Mouse (Mus musculus) cerebral cortex, adult 2 months (tissue): ENCODE results near the gene Fkbp10.

Experiments used
- WGBS: fragments of 180-500 bp; shearing (Covaris S2); methylation state at CpG from one replicate; pipeline ENCODE4 v1.1.7; 2018; 5-methylcytosine and 5-hydroxymethylcytosine counted together

Fkbp10 gene

DNA sequence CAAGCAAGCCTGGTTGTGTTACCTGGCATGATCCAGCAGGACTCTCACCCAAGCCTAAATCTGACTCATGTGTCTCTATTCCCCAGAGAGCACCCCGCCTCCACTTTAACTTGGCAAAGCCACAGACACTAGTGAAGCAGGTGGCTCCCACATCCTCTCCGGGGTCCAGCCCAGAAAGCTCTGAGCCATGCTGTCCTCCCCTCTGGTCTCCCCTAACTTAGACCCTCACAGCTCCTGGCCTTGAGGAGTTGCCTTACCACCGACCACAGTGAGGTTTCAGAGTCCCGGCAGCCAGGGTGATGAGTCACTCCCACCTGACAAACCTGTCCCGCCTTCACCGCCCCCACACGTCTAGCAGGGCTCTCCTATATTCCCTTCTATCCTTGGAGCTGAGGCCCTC lies 21.8 kb upstream of the Fkbp10 start:
- 45% methylated on average over 7 of the region's 7 CpGs for WGBS

DNA sequence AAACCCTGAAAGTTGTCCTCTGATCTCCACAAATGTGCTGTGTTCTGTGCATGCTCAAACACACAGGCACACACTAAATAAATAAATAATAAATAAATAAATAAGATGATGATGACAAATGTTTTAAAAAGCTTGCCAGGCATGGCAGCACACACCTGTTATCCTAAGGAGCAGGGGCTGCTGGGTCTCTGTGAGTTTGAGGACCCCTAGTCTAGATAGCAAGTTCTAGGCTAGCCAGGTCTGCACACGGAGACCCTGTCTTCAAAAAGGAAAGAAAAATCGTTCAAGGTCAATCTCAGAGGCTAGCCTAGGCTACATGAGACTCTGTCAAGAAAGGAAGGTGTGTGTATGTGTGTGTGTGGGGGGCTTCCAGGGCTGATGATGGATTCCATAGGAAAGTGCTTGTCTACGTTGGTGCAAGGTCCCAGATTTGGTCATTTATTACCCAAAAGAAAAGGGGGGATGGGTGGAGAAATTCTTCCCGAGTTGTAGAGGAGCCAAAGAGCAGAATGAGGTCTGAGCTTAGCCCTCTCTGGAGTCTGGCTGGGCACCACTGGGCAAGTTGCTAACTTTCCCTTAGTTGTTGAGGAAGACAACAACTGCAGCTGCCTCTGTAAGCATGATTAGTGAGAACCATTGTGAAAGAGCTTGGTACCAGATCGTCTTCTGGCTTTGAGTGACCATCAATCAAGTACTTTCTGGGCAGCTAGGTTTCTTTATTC lies 21.0 kb upstream of the Fkbp10 start:
- WGBS = 69% methylated on average over 5 of the region's 5 CpGs

DNA sequence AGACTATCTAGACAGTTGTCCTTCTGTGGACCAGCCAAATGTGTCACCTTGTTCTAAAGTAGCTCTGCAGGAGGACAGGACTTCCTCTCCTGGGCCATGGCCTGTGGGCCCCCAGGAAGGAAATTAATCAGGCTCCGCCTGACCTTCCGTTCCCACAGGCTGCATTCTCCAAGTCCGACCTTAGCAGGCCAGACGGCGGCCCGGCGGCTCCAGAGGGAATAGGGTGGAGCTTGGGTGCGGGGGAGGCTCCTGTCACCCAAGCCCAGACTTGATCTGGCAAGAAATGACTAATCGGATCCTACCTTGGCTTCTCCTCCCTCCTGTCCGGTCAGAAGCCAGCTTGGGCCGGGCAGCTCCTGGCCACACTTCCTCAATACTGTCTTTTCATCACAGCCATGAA lies 20.3 kb upstream of the Fkbp10 start:
- WGBS = 45% methylated on average over 11 of the region's 11 CpGs

DNA sequence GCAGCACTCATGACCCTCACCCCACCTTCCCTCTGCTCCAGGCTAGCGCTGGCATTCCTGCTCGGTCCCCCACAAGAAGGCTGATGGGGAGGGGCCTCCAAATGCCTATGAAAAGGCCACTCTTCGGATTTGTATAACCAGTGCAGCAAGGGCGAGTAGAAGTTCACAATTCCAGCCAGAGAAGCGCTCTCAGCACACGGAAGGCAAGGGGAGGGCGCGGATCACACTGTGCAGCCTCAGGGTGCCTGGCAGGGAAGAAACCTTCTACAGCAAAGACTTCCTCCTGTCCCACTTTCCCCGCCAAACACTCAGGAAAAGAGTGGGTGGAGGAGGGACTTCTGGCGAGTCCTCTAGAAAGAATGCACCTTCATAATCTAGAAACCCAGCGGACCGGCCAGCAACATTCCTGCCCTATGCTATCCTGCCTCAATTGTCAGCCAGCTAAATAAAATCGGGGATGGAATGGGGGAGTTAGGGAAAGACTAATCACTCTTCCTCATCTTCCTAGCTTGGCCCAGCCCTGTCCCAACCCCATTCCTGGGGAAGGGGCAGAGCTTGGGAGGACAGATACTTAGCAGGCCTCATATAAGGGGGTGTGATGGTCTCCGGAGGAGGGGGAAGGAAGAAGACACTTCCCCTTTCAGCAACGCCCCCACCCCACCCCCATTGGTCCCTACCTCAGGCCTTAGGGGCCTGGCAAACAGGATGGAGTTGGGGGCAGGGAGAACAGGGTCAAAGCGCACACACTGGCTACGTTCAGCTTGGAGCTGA lies 19.5 kb upstream of the Fkbp10 start:
- WGBS = 27% methylated on average over 17 of the region's 17 CpGs

DNA sequence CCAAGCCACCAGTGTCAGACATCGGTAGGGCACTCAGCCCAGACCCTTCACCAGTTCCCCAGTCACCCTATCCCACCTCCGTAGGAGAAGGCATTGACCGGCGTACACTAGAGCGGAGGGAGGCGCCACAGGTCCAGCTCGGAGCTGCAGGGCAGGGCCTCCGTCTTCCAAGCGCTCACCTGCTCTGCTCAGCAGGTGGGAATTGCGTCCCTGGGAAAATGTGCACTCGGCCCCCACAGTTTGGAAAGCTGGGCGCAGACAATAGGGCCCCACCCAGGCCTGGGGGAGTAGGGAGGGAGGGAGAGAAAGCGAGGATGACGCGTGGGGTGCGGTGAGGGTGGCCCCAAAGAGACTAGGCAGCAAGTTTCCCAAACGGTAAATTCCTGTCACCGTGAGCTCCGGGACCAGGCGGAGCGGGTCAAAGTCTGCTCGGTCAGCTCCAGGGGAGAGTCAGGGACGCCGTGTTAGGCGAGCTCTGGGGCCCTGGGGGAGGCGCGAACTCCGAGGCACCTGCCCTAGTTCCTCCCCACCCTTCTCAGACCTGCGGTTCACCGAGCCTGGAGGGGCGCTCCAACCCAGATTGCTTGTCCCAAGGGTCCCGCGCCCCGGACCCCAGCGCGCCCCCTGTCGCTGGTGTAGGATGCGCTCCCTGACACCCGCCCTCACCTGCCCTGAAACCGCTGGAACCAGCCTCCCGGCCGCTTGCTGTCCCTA lies 18.5 kb upstream of the Fkbp10 start:
- 2% methylated on average over 42 of the region's 42 CpGs for WGBS

DNA sequence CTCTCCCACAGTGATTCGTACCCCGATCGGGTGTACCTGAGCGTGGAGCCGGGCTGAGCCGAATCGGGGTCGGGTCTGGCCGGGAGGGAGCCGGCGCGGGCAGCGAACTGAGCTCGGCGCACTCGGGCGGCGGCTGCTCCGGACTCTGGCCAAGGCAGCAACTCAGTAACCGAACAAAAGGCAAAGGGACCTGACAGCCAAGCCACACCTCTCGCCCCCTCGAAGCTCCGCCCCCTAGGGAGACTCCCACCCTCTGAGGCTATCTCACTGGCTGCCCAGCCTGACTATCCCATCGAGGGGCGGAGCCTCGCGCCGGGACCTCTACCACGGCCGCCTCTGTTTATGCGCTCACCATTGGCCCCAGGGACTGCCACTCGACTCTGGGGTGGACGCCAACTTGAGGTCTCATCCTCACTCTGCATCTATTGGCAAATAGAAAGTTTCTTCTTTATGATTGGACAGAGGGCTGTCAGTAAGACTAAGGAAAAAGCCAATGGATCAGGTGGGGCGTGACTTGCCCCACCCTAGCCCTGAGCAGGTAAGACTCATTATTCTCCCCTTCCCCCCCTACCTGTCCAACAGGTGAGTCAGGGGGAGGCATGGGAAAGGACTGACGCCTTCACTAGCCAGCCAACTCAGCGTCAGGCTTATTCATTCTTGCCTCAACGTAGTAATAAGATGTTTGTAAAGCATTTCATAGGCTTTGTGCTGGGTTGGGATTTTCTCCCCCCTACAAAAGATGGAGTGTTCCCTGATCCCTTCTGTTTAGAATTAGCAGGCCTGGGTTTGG lies 17.7 kb upstream of the Fkbp10 start, which contains the start of gene Jup:
TSS of gene Jup (minus strand) at position 164 of the 790 bp plus-strand sequence.
- 2% methylated on average over 37 of the region's 37 CpGs for WGBS

DNA sequence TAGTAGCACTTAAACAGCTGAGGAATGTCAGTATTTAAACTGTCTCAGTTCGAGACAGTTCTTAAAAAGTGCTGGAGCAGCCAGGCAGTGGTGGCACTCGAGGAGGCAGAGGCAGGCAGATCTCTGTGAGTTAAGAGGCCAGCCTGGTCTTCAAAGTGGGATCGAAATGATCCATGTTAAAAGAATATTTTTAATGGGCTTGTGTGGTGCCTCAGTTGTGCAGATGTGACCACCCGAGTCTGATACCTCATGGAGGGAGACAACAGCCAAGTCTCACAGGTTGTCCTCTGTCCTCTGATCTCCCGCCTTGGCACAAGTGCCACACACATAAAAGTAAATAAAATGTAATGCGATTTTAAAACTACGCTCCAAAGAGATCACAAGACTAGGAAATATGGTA lies 17.0 kb upstream of the Fkbp10 start:
- 89% methylated on average over 7 of the region's 7 CpGs for WGBS

DNA sequence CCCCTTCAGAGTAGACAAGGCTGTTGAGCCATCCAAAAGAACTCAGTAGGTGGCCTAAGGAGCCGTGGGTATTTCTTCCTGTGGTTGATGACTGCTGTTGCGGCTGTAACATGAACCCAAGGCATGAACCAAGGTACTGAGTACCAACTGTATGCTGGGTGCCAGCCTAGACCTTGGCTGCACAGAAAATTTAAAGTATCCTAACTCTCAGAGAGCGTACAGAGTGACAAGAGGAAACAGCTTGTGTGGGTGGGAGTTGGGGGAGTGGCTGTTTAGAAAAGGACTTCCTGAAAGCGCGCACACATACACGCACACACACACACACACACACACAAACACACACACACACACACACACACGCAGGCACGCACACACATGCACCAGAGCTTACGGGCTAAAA lies 16.2 kb upstream of the Fkbp10 start:
- 53% methylated on average over 9 of the region's 9 CpGs for WGBS

DNA sequence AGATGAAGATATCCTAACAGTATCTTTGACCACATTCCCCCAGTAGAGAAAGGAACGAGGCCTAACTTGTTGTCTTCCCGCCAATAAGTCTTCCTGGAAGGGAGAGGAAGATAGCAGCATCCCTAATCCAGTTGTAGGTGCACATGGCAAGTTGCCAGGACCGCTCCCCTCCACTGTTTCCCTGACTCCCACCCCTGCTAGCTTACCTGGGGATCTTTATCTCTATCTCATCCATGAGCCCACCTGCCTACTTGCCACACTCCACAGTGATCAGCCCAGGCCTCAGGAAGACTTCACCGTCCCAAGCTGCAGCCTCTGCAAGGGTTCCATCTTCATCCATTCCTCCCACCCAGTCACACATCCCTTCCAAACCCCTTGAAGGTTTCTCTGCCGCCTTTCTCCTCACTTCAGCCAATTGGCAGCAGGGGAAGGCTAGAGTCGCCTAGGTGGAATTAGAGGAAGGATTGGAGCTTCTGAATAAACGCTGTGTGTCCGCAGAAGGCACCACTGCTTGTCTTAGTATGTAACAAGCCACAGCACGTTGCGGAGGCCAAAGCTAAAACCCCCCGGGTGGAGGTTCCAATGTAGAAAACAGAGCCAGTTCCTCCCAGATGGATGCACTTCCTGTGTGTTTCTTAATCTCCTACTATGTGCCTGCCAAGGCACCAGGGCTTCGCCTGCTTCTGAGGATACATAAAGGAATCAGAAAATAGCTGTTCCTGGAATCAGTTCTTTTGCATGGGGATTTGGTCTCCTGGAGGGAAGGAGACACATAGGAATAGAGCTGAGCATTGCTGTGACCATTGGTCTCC lies 15.6 kb upstream of the Fkbp10 start:
- WGBS = 65% methylated on average over 12 of the region's 12 CpGs

DNA sequence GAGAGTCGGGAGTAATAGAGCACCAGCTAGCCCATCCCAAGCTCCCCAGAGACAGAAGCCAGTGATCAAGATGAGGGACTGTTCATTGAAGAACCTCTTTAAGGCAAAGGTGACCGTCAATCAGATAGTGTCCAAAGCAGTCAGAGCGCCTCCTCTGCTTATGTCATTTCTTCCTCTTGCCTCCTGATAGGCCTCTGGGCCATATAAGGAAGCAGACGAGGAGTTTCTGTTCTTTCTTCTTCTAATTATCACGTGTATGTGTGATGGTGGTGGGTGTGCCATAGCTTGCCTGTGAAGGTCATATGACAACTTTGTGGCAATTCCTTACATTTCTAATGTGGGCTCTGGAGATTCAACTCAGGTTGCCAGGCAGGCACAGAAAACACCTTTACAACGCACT lies 14.7 kb upstream of the Fkbp10 start:
- WGBS = 89% methylated on average over 6 of the region's 6 CpGs

DNA sequence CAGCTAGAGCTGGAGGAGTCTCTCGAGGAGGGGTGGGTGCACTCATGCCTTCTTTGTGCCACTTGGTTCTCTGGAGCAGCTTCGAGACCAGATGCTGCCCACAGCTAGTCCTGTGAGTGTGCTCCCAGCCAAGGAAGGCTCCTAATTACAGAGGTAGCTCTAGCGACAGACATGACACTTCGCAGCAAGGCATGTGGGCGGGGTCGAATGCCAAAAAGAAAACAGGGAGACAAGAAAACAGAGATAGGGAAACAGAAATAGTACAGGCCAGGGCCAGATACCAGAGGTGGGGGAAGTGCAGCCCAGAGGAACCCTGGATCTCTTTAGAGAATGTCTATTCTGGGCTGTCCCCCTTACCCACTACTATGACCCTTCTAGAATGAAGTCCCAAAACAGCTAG lies 13.3 kb upstream of the Fkbp10 start:
- WGBS = 46% methylated on average over 6 of the region's 6 CpGs

DNA sequence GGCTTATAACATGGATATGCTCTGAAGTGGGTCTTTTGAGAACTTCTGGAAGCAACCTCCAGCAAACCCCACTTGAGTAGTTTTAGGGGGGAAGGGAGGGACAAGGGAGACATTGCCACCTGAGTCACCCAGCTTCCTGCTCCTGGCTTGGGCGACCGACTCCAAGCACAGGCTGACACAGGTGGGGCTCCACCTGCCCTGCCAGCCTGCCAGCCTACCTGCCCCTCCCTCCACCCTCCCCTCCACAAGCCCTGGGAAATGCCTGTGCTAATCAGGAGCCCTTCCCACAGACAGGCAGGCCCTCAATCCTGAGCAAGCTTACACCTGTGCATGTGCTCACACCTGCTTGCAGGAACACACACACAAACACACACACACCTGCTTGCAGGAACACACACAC lies 12.8 kb upstream of the Fkbp10 start:
- WGBS = 81% methylated on average over 2 of the region's 2 CpGs

DNA sequence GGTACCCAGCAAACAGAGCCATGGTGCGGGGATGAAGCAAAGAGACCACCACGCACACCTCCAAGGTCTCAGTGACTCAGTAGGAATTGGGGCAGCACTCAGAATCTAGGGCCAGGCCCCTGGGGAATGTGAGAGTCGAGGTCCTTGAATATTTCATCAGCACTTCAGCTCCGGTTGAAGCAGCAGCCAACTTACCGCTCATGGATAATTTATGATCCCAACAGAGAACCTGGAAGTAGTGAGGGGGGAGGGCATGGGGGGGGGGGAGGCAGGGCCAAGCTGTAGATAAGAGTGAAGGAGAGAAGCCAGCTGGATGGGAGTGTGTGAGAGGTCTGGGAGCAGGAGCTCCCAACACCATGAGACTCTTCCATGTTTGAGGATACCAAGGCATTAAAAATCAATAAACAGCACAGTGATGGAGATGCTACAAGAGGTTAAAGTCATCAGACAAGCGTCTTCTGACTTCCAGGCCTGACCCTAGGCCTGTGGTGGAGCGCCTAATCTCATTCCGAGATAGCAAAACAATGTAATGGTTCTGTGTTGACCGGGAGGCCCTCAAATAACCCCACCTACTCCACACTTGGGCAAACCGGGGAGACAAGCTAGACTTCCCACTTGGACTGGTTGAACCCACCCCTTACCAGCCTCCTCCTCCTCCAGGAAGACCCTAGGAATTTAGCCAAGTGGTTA lies 11.9 kb upstream of the Fkbp10 start:
- 86% methylated on average over 10 of the region's 10 CpGs for WGBS

DNA sequence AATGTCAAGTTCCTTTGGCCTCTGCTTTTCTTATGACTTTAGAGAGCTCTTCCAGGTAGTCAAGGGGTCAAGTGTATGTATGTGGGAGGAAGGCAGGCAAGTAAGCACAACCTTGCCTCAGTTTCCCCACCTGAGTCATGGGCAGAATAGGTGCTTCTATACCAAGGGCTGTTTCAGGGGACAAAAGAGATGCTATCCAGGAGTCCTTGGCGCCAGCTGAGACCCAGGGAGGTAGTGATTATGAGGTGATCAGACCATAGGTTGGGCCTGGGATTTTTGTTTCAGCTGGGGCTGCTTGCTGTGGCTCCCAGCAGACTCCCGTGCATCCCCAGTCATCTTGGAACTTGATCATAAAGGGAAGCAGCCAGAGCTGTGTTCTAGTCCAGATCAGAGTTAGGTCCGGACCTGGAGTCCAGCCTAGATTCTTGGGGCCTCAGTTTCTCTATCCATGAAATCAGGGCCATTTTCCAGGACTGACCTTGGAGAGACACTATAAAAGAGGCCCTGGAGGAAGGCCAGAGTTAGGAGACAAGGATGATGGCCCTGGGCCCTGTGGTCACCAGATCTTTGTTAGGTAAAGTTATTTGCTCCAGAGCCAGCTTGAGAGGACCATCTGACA lies 10.9 kb upstream of the Fkbp10 start:
- WGBS = 95% methylated on average over 3 of the region's 3 CpGs

DNA sequence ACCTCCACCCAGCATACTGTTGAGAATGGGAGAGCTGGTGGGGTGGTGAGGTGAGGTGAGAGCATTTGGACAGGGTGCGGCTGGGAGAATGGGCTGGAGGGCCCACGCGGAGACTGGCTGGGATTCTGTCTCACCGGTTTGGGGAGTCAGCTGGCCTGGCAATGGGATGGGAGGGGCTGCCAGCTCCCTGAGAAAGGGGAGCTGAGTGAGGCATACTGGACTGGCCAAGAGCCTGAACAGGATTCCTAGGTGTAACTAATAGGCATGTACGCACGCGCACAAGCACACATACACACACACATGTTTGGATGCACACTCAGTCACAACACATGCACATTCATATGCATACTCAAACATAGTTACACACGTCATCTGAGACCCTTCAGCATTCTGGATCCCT lies 9.2 kb upstream of the Fkbp10 start:
- 89% methylated on average over 8 of the region's 8 CpGs for WGBS

DNA sequence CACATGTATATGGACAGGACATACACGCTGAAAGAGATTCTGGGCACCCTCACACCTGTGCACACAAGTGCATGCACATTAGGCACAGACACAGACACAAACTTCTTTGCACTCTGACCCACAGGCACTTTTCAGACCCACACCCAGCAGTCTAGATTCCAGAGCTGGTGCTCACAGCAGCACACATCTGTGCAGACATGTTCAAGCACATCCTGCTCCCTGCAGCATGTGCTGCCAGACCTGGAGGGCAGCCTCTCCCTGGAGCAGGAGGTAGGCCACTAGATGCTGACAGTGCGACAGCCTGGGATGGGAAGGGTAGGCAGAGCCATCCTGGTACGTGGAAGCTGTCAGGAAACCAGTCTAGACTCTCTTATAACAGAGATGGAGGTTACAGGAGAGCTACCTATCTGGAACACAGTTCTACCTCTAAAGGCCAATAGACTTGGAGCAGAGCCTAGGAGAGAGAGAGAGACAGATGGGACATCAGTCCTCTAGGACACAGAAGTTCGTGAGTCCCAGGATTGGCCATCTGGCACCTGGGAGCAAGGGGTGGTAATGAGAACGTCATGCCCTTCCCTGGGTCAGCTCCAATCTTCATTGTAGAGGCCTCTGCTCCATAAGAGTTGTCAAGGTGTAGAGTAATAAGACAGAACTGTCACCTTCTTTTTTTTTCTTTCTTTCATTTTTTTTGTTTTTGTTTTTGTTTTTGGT lies 8.3 kb upstream of the Fkbp10 start:
- WGBS = 83% methylated on average over 5 of the region's 5 CpGs

DNA sequence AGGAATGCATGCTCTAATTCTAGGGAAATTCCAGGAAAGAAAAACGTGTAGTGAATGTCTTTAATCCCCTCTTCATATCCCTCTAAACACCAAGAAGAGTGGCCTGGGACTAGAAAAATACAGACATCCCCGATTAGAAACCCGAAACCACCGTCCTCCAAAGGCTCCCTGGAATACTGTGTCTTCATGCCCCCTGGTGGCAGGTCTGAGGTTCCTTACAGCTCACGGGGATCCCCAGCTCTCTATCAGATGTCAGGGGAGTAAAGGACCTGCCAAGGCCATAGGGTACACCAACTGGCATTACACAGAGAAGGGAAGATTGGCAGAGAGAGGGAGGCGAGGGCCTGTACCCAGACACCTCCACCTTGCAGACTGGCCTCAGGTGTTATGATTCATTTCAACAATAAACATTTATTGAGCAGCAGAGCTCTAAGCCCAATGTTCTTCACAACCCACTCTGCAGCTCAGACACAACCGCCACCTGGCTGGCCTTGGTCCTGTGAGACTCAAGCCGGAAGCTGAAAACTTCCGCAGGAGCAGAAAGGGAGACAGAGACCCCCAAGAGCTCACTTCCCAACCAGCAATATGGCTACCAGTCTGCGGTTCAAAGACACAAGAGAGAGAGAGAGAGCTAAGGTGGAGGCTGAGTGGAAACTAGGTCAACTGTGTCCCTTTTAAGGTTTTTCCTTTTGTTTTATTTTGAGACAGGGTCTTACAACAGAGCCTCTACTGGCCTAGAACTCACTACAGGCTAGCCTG lies 7.2 kb upstream of the Fkbp10 start:
- WGBS = 44% methylated on average over 10 of the region's 10 CpGs

DNA sequence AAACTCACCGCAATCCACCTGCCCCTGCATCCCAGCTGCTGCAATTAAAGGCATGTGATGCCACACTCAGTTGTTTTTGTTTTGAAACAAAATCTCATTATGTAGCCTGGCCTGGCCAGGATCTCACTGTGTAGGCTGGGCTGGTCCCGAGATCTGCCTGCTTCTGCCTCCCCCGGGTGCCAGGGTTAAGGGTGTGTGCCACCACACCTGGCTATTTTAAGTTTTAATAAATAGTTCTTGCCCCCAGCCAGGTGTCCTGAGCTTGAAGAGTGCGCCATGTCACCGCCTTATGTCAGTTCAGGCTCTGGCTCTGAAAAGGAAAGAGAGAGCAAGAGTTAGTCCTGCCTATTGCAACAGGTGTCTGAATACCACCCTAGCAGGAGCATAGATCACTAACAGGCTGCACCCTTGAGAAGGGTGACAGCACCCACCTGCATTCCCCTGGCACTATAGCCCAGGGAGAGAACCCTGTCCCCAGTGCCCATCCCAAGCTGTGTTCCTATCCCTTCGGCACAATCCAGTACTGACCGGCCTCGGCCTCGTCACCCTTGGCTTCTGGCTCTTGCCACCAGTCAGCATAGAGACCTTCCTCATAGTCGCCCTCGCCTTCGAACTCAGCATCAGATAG lies 6.5 kb upstream of the Fkbp10 start:
- WGBS = 93% methylated on average over 12 of the region's 12 CpGs
